Comparison of ENCODE assay signal across 15 mouse cellular contexts in the genomic region with DNA sequence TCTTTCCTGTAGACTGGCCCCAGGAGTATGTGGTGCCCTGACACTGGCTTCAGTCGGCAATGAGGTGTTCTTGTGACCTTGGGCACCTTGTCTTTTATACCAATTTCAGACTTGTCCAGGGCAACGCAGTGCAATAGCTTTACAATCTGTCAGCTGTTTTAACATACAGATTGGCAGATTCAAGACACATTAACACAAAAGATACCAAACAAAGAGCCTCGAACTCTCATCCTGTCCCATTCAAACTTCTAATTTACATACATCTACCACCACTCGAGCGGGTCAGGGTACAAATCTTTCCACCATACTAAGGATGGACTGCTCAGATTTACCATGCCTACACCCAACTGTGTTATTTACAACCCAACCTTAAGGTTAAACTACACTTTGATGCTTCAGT.
"Had no signal": no experiment of that assay in that cellular context is flagged by ENCODE, and none has a peak within 500 bp of the region (broad histone marks: within the 10 kb centered on the region; RNA-seq: fewer than 3 reads in every experiment).

No protein-coding gene starts in this region.

- H3K9me3 ChIP-seq: limb, embryonic 13.5 days; megakaryocyte, embryonic 14.5 days; midbrain, embryonic 15.5 days; neural tube, embryonic 12.5 days had no signal

- H3K4me1 ChIP-seq: limb, embryonic 13.5 days; midbrain, embryonic 15.5 days; neural tube, embryonic 12.5 days had no signal

- ATAC-seq: midbrain, embryonic 15.5 days had no signal

- H3K4me3 ChIP-seq: limb, embryonic 13.5 days; megakaryocyte, embryonic 14.5 days; midbrain, embryonic 15.5 days; neural tube, embryonic 12.5 days had no signal

- DNase-seq: kidney, adult 18-20 months; kidney, postnatal 14 days; layer of hippocampus, adult 9-11 months; layer of hippocampus, postnatal 36 days; retina, postnatal 1 day; right cerebral cortex, postnatal 4 days; spleen, adult 18-20 months; thymus, postnatal 36 days had no signal

- H3K4me2 ChIP-seq: limb, embryonic 13.5 days; midbrain, embryonic 11.5 days; midbrain, embryonic 15.5 days; neural tube, embryonic 12.5 days had no signal

- H3K9ac ChIP-seq: limb, embryonic 13.5 days; liver, embryonic 14.5 days; midbrain, embryonic 15.5 days; neural tube, embryonic 12.5 days had no signal

- H3K27ac ChIP-seq: limb, embryonic 13.5 days; liver, embryonic 14.5 days; macrophage; midbrain, embryonic 15.5 days; neural tube, embryonic 12.5 days had no signal

- H3K27me3 ChIP-seq: limb, embryonic 13.5 days; megakaryocyte, embryonic 14.5 days; midbrain, embryonic 15.5 days; neural tube, embryonic 12.5 days had no signal
